Mouse (Mus musculus) neural tube, embryonic 13.5 days (tissue): ENCODE measurements at regions not wholly inside any gene's neighbourhood (a gene's known extent, or its start where the extent isn't known, plus 50 kb on each side); places are given as distances from the start of the nearest gene placed in this dataset.

ENCODE experiments used
- ATAC-seq: fragments of 200-750 bp; cut with Nextera tagmentation; 2 replicates; pipeline ENCODE4 v1.8.0; 2017; ENCODE audit warnings: low read depth, mild to moderate bottlenecking, moderate TSS enrichment, moderate library complexity
- H3K27ac ChIP-seq: fragments of 300-500 bp; sonication (generic); replicated peaks from 2 replicates; pipeline ENCODE4 v1.5.1; 2015; ENCODE audit warnings: moderate library complexity, mild to moderate bottlenecking, inconsistent platforms
- H3K27me3 ChIP-seq: fragments of 300-500 bp; sonication (generic); 2 replicates; pipeline ENCODE4 v1.6.1; 2015; ENCODE audit warnings: mild to moderate bottlenecking, inconsistent platforms
- H3K36me3 ChIP-seq: fragments of 300-500 bp; sonication (generic); 2 replicates; pipeline ENCODE4 v1.6.1; 2015; ENCODE audit warnings: mild to moderate bottlenecking, inconsistent platforms
- H3K4me1 ChIP-seq: fragments of 300-500 bp; sonication (generic); replicated peaks from 2 replicates; pipeline ENCODE4 v1.6.1; 2015; ENCODE audit warnings: inconsistent platforms
- H3K4me2 ChIP-seq: fragments of 300-500 bp; sonication (generic); 2 replicates; pipeline ENCODE4 v1.6.1; 2015; ENCODE audit warnings: inconsistent platforms, mild to moderate bottlenecking, moderate library complexity
- H3K4me3 ChIP-seq: fragments of 300-500 bp; sonication (generic); 2 replicates; pipeline ENCODE4 v1.5.1; 2015; ENCODE audit warnings: mild to moderate bottlenecking, inconsistent platforms
- H3K9ac ChIP-seq: fragments of 300-500 bp; sonication (generic); 2 replicates; pipeline ENCODE4 v1.6.1; 2015; ENCODE audit warnings: moderate library complexity, mild to moderate bottlenecking, inconsistent platforms
- H3K9me3 ChIP-seq: fragments of 300-500 bp; sonication (generic); 2 replicates; pipeline ENCODE4 v1.6.1; 2016; ENCODE audit warnings: inconsistent platforms
- whole genome bisulfite sequencing: fragments of 180-500 bp; shearing (Covaris S2); methylation state at CpG from one replicate; pipeline ENCODE4 v1.1.7; 2015; 5-methylcytosine and 5-hydroxymethylcytosine counted together

- no peaks in the 10 kb centered on the region for H3K36me3 ChIP-seq
- H3K27ac ChIP-seq: no peak overlapping the region
- no peaks in the 10 kb centered on the region for H3K9me3 ChIP-seq
- no peak overlapping the region for H3K4me2 ChIP-seq
- H3K9ac ChIP-seq: no peak overlapping the region
- WGBS: 87% methylated on average over 4 of the region's 4 CpGs
- H3K4me3 ChIP-seq: no peak overlapping the region
- no peaks in the 10 kb centered on the region for H3K27me3 ChIP-seq
- H3K4me1 ChIP-seq: peaks cover 37% of the 10 kb centered on the region
- ATAC-seq: no peak
Measured at GRCm38 (mm10) chr17:84056469-84056868, 131.3 kb downstream of the Zfp36l2 start.

DNA sequence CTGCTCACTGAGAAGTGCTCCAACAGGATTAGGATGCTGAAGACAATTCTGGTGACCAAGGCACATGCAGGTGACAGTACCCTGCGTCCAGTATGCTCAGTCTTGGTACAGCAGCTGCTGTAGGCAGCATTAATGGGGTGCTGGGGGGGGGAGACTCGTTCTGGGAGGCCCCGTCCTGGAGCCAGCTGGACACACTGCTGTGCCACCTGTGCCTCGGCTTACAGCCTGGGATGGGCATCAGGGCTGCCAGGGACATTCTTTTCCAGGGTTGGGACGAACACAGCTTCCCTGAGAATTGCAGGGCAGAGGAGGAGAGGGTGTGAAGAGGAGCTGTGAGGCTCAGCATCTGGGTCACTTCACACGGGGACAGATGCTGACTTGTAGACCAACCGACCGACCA lies 135.3 kb downstream of the Zfp36l2 start:
- H3K36me3 ChIP-seq: no peaks in the 10 kb centered on the region
- H3K27ac ChIP-seq: no peak overlapping the region
- H3K4me2 ChIP-seq: no peak overlapping the region
- H3K27me3 ChIP-seq: no peaks in the 10 kb centered on the region
- H3K4me3 ChIP-seq: no peak overlapping the region
- ATAC-seq: no peak
- 0 out of 2 replicates have a peak, but pooled peaks cover 5% of the 10 kb centered on the region for H3K9me3 ChIP-seq
- WGBS: 77% methylated on average over 8 of the region's 8 CpGs
- peaks cover 10% of the 10 kb centered on the region; the same call in 1 of the 2 replicates for H3K4me1 ChIP-seq
- H3K9ac ChIP-seq: no peak overlapping the region

DNA sequence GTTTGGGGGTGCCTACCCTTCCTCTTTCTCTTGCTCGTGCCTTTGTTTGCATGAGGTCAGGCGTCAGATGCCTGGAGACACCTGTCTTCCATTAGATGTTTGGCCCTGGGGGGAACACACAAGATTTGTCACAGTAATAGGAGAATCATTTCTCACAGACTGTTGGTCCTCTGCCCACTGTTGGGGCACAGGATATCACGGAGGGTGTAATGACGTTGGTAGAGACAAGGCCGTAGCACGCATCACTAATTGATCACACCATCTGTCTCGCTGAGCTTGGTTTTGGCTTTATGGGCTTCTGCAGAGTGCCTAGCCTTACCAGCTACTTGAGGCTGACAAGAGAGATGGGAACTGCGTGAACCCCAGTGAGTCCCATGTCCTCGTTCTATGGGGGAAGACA lies 136.5 kb downstream of the Zfp36l2 start:
- no peak for ATAC-seq
- Histone ChIP-seq H3K9me3 (0 out of 2 replicates have a peak, but pooled peaks cover 6% of the 10 kb centered on the region), H3K4me1 (no peaks in the 10 kb centered on the region), H3K36me3 (no peaks in the 10 kb centered on the region), H3K27me3 (no peaks in the 10 kb centered on the region), H3K27ac (no peak overlapping the region), H3K9ac (no peak overlapping the region), H3K4me2 (no peak overlapping the region), H3K4me3 (no peak overlapping the region)
- WGBS: 67% methylated on average over 9 of the region's 9 CpGs

- Histone ChIP-seq H3K9me3 (0 out of 2 replicates have a peak, but pooled peaks cover 6% of the 10 kb centered on the region), H3K4me3 (no peak overlapping the region), H3K4me2 (no peak overlapping the region), H3K27ac (no peak overlapping the region), H3K9ac (no peak overlapping the region), H3K27me3 (no peaks in the 10 kb centered on the region), H3K36me3 (no peaks in the 10 kb centered on the region), H3K4me1 (peaks cover 14% of the 10 kb centered on the region)
- ATAC-seq: no peak
- 61% methylated on average over 6 of the region's 6 CpGs for WGBS
Measured at GRCm38 (mm10) chr17:84048533-84048932, 139.2 kb downstream of the Zfp36l2 start.

- 97% methylated on average over 1 of the region's 1 CpGs for WGBS
- no peak for ATAC-seq
- Histone ChIP-seq H3K27ac (no peak overlapping the region), H3K9ac (no peak overlapping the region), H3K4me1 (peaks cover 14% of the 10 kb centered on the region), H3K4me3 (no peak overlapping the region), H3K4me2 (no peak overlapping the region), H3K36me3 (no peaks in the 10 kb centered on the region), H3K27me3 (no peaks in the 10 kb centered on the region), H3K9me3 (0 out of 2 replicates have a peak, but pooled peaks cover 6% of the 10 kb centered on the region)
Measured at GRCm38 (mm10) chr17:84047520-84047919, 140.2 kb downstream of the Zfp36l2 start.

GRCm38 (mm10) chr17:84045812-84046211 lies 141.9 kb downstream of the Zfp36l2 start:
- Histone ChIP-seq H3K27me3 (no peaks in the 10 kb centered on the region), H3K36me3 (no peaks in the 10 kb centered on the region), H3K4me3 (no peak overlapping the region), H3K27ac (no peak overlapping the region), H3K9me3 (0 out of 2 replicates have a peak, but pooled peaks cover 6% of the 10 kb centered on the region), H3K4me2 (no peak overlapping the region), H3K9ac (no peak overlapping the region), H3K4me1 (peaks cover 14% of the 10 kb centered on the region)
- ATAC-seq: no peak
- 86% methylated on average over 1 of the region's 1 CpGs for WGBS

DNA sequence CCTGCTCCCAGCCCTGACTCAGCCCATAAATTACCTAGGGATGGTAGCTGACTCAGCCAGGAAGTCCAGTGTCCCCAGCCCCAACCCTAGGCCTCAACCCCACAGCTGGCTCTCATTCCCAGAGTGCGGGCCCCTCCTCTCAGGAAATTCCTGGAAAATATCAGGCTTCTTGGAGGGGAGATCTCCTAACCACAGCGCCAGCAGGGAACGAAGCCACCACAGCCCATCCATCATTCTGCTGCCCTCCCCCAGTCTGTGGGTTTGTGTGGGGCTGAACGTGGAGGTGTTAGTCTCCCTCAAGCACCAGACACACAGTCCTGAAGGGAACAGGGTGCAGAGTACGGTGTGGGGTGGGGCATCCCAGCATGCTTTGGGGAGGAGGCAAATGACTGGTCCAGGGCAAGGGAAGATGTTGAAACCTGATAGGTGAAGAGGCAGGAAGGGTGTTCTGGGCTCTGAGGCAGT lies 143.2 kb downstream of the Zfp36l2 start:
- Histone ChIP-seq H3K4me1 (peaks cover 14% of the 10 kb centered on the region), H3K9ac (no peak overlapping the region), H3K27me3 (no peaks in the 10 kb centered on the region), H3K4me3 (no peak overlapping the region), H3K4me2 (no peak overlapping the region), H3K27ac (0 out of 2 replicates have a peak overlapping the region, but pooled peaks have one; percentile 42), H3K36me3 (no peaks in the 10 kb centered on the region), H3K9me3 (0 out of 2 replicates have a peak, but pooled peaks cover 11% of the 10 kb centered on the region)
- peak; percentile 67; the same call in 1 of the 2 replicates for ATAC-seq
- WGBS: 35% methylated on average over 5 of the region's 5 CpGs

GRCm38 (mm10) chr17:84043102-84043501 lies 144.6 kb downstream of the Zfp36l2 start:
- H3K4me2 ChIP-seq: no peak overlapping the region

GRCm38 (mm10) chr17:84039444-84039843 lies 148.3 kb downstream of the Zfp36l2 start:
- H3K4me2 ChIP-seq: no peak overlapping the region
- H3K9ac ChIP-seq: no peak overlapping the region
- 0 out of 2 replicates have a peak, but pooled peaks cover 5% of the 10 kb centered on the region for H3K9me3 ChIP-seq
- H3K27ac ChIP-seq: no peak overlapping the region
- no peak for ATAC-seq
- H3K27me3 ChIP-seq: no peaks in the 10 kb centered on the region
- no peaks in the 10 kb centered on the region for H3K36me3 ChIP-seq
- no peak overlapping the region for H3K4me3 ChIP-seq
- H3K4me1 ChIP-seq: peaks cover 8% of the 10 kb centered on the region
- 82% methylated on average over 10 of the region's 10 CpGs for WGBS

More at GRCm38 (mm10) chr17:84043102-84043501, 144.6 kb downstream of the Zfp36l2 start:
- H3K4me3 ChIP-seq: no peak overlapping the region
- H3K4me1 ChIP-seq: peaks cover 14% of the 10 kb centered on the region
- H3K9ac ChIP-seq: no peak overlapping the region
- ATAC-seq: no peak
- no peaks in the 10 kb centered on the region for H3K27me3 ChIP-seq
- WGBS: 77% methylated on average over 2 of the region's 2 CpGs
- H3K9me3 ChIP-seq: 0 out of 2 replicates have a peak, but pooled peaks cover 11% of the 10 kb centered on the region
- no peaks in the 10 kb centered on the region for H3K36me3 ChIP-seq
- no peak overlapping the region for H3K27ac ChIP-seq

GRCm38 (mm10) chr17:84037580-84038304 lies 150.0 kb downstream of the Zfp36l2 start:
- Histone ChIP-seq H3K27me3 (no peaks in the 10 kb centered on the region), H3K36me3 (no peaks in the 10 kb centered on the region), H3K4me2 (no peak overlapping the region), H3K27ac (no peak overlapping the region), H3K9ac (no peak overlapping the region), H3K4me3 (no peak overlapping the region), H3K4me1 (no peaks in the 10 kb centered on the region; the same call in 1 of the 2 replicates), H3K9me3 (0 out of 2 replicates have a peak, but pooled peaks cover 5% of the 10 kb centered on the region)
- ATAC-seq: no peak
- 64% methylated on average over 11 of the region's 11 CpGs for WGBS

DNA sequence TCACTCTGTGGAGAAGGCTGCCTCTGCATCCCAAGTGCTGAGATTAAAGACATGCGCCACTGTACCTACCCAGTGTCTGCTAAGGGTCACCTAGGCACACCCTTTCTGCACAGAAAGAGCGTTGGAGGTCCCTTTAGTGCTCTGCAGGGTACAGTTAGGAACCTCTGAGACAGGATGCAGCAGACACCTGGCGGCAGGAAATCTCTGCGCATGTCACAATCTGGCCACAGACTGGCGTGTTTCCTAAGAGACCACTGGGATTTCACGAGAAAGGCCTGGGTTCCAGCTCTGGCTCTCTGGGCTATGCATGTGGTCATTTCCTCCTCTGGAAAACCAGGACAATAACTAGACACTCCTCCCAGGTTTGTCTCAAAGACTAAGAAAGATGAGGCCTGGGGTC lies 151.7 kb downstream of the Zfp36l2 start:
- Histone ChIP-seq H3K4me3 (no peak overlapping the region), H3K27me3 (no peaks in the 10 kb centered on the region), H3K9me3 (0 out of 2 replicates have a peak, but pooled peaks cover 5% of the 10 kb centered on the region), H3K36me3 (no peaks in the 10 kb centered on the region), H3K9ac (no peak overlapping the region), H3K27ac (no peak overlapping the region), H3K4me1 (peaks cover 7% of the 10 kb centered on the region), H3K4me2 (no peak overlapping the region)
- 84% methylated on average over 6 of the region's 6 CpGs for WGBS
- no peak for ATAC-seq

DNA sequence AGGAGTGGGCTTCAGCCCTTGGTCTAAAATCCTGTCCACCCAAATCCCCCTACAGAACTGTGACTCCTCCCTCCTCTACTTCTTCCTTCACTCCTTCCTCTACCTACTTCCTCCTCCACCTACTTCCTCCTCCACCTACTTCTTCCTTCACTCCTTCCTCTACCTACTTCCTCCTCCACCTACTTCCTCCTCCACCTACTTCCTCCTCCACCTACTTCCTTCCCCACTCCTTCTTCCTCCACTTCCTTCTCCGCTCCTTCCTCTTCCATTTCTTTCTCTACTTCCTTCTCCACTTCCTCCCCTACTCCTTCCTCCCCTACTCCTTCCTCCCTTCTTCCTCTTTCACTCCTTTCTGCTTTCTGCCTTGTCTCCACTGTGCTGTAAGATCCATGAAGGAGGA lies 152.9 kb downstream of the Zfp36l2 start:
- no peak overlapping the region for H3K4me2 ChIP-seq
- no peak for ATAC-seq
- no peak overlapping the region for H3K27ac ChIP-seq
- H3K4me3 ChIP-seq: no peak overlapping the region
- peaks cover 7% of the 10 kb centered on the region for H3K4me1 ChIP-seq
- H3K9me3 ChIP-seq: no peaks in the 10 kb centered on the region
- WGBS: 94% methylated on average over 1 of the region's 1 CpGs
- no peak overlapping the region for H3K9ac ChIP-seq
- no peaks in the 10 kb centered on the region for H3K27me3 ChIP-seq
- H3K36me3 ChIP-seq: no peaks in the 10 kb centered on the region
